Mouse (Mus musculus): Measurements from ENCODE around the gene Nr0b2. TPM values are rescaled to one million over a fixed set of nuclear protein-coding genes. Genes with fewer than 3 reads are reported as not detected.

Nr0b2 gene
- polyA plus RNA-seq, 1 experiment from 2014 or later = not detected

GRCm38 (mm10) chr4:133557041-133557717 lies 4.0 kb downstream of the Nr0b2 start:
- Histone ChIP-seq H3K9me3 (ENCODE audit: control insufficient read depth, low read length) (no peaks in the 10 kb centered on the region), H3K9ac (no peak overlapping the region), H3K27me3 (ENCODE audit: control insufficient read depth, insufficient read depth, low read length) (no peaks in the 10 kb centered on the region), H3K4me3 (replicated peaks; ENCODE audit: low read length) (no peak overlapping the region), H3K4me1 (replicated peaks; ENCODE audit: control insufficient read depth, insufficient read depth, low read length) (no peaks in the 10 kb centered on the region), H3K27ac (no peak overlapping the region), H3K36me3 (replicated peaks; ENCODE audit: control insufficient read depth, insufficient read depth) (no peaks in the 10 kb centered on the region), H3K4me2 (replicated peaks) (no peak overlapping the region)
- no peak for DNase-seq (ENCODE audit: low spot score)
- 29% methylated on average over 10 of the region's 10 CpGs for WGBS
- ATAC-seq (ENCODE audit: low FRiP score) = no peak

GRCm38 (mm10) chr4:133559846-133560245 lies 6.7 kb downstream of the Nr0b2 start:
- no peak overlapping the region for H3K4me3 ChIP-seq (replicated peaks; ENCODE audit: low read length)
- 82% methylated on average over 4 of the region's 4 CpGs for WGBS
- H3K4me1 ChIP-seq (replicated peaks; ENCODE audit: control insufficient read depth, insufficient read depth, low read length) = no peaks in the 10 kb centered on the region
- H3K36me3 ChIP-seq (replicated peaks; ENCODE audit: control insufficient read depth, insufficient read depth) = no peaks in the 10 kb centered on the region
- no peak overlapping the region for H3K9ac ChIP-seq
- ATAC-seq (ENCODE audit: low FRiP score) = no peak
- H3K4me2 ChIP-seq (replicated peaks) = no peak overlapping the region
- no peaks in the 10 kb centered on the region for H3K27me3 ChIP-seq (ENCODE audit: control insufficient read depth, insufficient read depth, low read length)
- no peaks in the 10 kb centered on the region for H3K9me3 ChIP-seq (ENCODE audit: control insufficient read depth, low read length)
- DNase-seq (ENCODE audit: low spot score) = no peak
- H3K27ac ChIP-seq = no peak overlapping the region

GRCm38 (mm10) chr4:133561622-133562021 lies 8.4 kb downstream of the Nr0b2 start:
- Histone ChIP-seq H3K27me3 (ENCODE audit: control insufficient read depth, insufficient read depth, low read length) (no peaks in the 10 kb centered on the region), H3K36me3 (replicated peaks; ENCODE audit: control insufficient read depth, insufficient read depth) (no peaks in the 10 kb centered on the region), H3K4me2 (replicated peaks) (no peak overlapping the region), H3K27ac (no peak overlapping the region), H3K9me3 (ENCODE audit: control insufficient read depth, low read length) (no peaks in the 10 kb centered on the region), H3K4me3 (replicated peaks; ENCODE audit: low read length) (no peak overlapping the region), H3K9ac (no peak overlapping the region), H3K4me1 (replicated peaks; ENCODE audit: control insufficient read depth, insufficient read depth, low read length) (no peaks in the 10 kb centered on the region)
- DNase-seq (ENCODE audit: low spot score) = no peak
- no peak for ATAC-seq (ENCODE audit: low FRiP score)
- 72% methylated on average over 4 of the region's 4 CpGs for WGBS

- Histone ChIP-seq H3K27me3 (ENCODE audit: control insufficient read depth, insufficient read depth, low read length) (no peaks in the 10 kb centered on the region), H3K4me1 (replicated peaks; ENCODE audit: control insufficient read depth, insufficient read depth, low read length) (no peaks in the 10 kb centered on the region), H3K36me3 (replicated peaks; ENCODE audit: control insufficient read depth, insufficient read depth) (no peaks in the 10 kb centered on the region), H3K4me2 (replicated peaks) (no peak overlapping the region), H3K4me3 (replicated peaks; ENCODE audit: low read length) (no peak overlapping the region), H3K9ac (no peak overlapping the region), H3K9me3 (ENCODE audit: control insufficient read depth, low read length) (no peaks in the 10 kb centered on the region), H3K27ac (no peak overlapping the region)
- ATAC-seq (ENCODE audit: low FRiP score) (no peak), DNase-seq (ENCODE audit: low spot score) (no peak)
- WGBS = 73% methylated on average over 11 of the region's 11 CpGs
Measured at GRCm38 (mm10) chr4:133563123-133563571, 10.0 kb downstream of the Nr0b2 start.

GRCm38 (mm10) chr4:133567251-133567650 lies 14.1 kb downstream of the Nr0b2 start:
- Histone ChIP-seq H3K4me1 (replicated peaks; ENCODE audit: control insufficient read depth, insufficient read depth, low read length) (no peaks in the 10 kb centered on the region), H3K9me3 (ENCODE audit: control insufficient read depth, low read length) (no peaks in the 10 kb centered on the region), H3K9ac (no peak overlapping the region), H3K27ac (no peak overlapping the region), H3K27me3 (ENCODE audit: control insufficient read depth, insufficient read depth, low read length) (no peaks in the 10 kb centered on the region), H3K4me2 (replicated peaks) (no peak overlapping the region), H3K36me3 (replicated peaks; ENCODE audit: control insufficient read depth, insufficient read depth) (no peaks in the 10 kb centered on the region), H3K4me3 (replicated peaks; ENCODE audit: low read length) (no peak overlapping the region)
- DNase-seq (ENCODE audit: low spot score) (no peak), ATAC-seq (ENCODE audit: low FRiP score) (no peak)
- 29% methylated on average over 8 of the region's 8 CpGs for WGBS

- 77% methylated on average over 10 of the region's 10 CpGs for WGBS
- no peak overlapping the region for H3K9ac ChIP-seq
- no peak overlapping the region for H3K4me2 ChIP-seq (replicated peaks)
- DNase-seq (ENCODE audit: low spot score) (no peak), ATAC-seq (ENCODE audit: low FRiP score) (no peak)
- no peaks in the 10 kb centered on the region for H3K27me3 ChIP-seq (ENCODE audit: control insufficient read depth, insufficient read depth, low read length)
- H3K4me3 ChIP-seq (replicated peaks; ENCODE audit: low read length) = no peak overlapping the region
- H3K4me1 ChIP-seq (replicated peaks; ENCODE audit: control insufficient read depth, insufficient read depth, low read length) = no peaks in the 10 kb centered on the region; the same call in 1 of the 2 replicates
- H3K27ac ChIP-seq = no peak overlapping the region
- H3K36me3 ChIP-seq (replicated peaks; ENCODE audit: control insufficient read depth, insufficient read depth) = no peaks in the 10 kb centered on the region
- no peaks in the 10 kb centered on the region for H3K9me3 ChIP-seq (ENCODE audit: control insufficient read depth, low read length)
Measured at GRCm38 (mm10) chr4:133569291-133570065, 16.3 kb downstream of the Nr0b2 start.

- WGBS = 58% methylated on average over 10 of the region's 10 CpGs
- peaks cover 1% of the 10 kb centered on the region; the same call in 1 of the 2 replicates for H3K4me1 ChIP-seq (replicated peaks; ENCODE audit: control insufficient read depth, insufficient read depth, low read length)
- H3K4me3 ChIP-seq (replicated peaks; ENCODE audit: low read length) = no peak overlapping the region
- no peaks in the 10 kb centered on the region for H3K36me3 ChIP-seq (replicated peaks; ENCODE audit: control insufficient read depth, insufficient read depth)
- H3K9me3 ChIP-seq (ENCODE audit: control insufficient read depth, low read length) = no peaks in the 10 kb centered on the region
- no peak overlapping the region for H3K9ac ChIP-seq
- H3K27me3 ChIP-seq (ENCODE audit: control insufficient read depth, insufficient read depth, low read length) = no peaks in the 10 kb centered on the region
- no peak overlapping the region for H3K4me2 ChIP-seq (replicated peaks)
- no peak overlapping the region for H3K27ac ChIP-seq
- no peak for ATAC-seq (ENCODE audit: low FRiP score)
- no peak for DNase-seq (ENCODE audit: low spot score)
Measured at GRCm38 (mm10) chr4:133570066-133570466, 16.9 kb downstream of the Nr0b2 start.

- peak; percentile 94 for ATAC-seq (ENCODE audit: low FRiP score)
- H3K4me3 ChIP-seq (replicated peaks; ENCODE audit: low read length) = peak within 1 kb of the TSS; percentile 99
- 7% methylated on average over 44 of the region's 44 CpGs for WGBS
Measured at GRCm38 (mm10) chr4:133574070-133574842, 21.1 kb downstream of the Nr0b2 start, which contains the start of gene Gpatch3. TSS of gene Gpatch3 (plus strand) at chr4:133574745.

GRCm38 (mm10) chr4:133574843-133575202 lies 21.6 kb downstream of the Nr0b2 start:
- H3K4me1 ChIP-seq (replicated peaks; ENCODE audit: control insufficient read depth, insufficient read depth, low read length) = peaks cover 10% of the 10 kb centered on the region; the same call in 1 of the 2 replicates
- DNase-seq (ENCODE audit: low spot score) (no peak), ATAC-seq (ENCODE audit: low FRiP score) (peak; percentile 61)
- H3K4me3 ChIP-seq (replicated peaks; ENCODE audit: low read length) = peak overlapping the region; percentile 99
- H3K9ac ChIP-seq = peak overlapping the region; percentile 87
- under 1% methylated on average over 40 of the region's 41 CpGs for WGBS
- H3K36me3 ChIP-seq (replicated peaks; ENCODE audit: control insufficient read depth, insufficient read depth) = peaks cover 20% of the 10 kb centered on the region
- peak overlapping the region; percentile 81 for H3K4me2 ChIP-seq (replicated peaks)
- no peaks in the 10 kb centered on the region for H3K27me3 ChIP-seq (ENCODE audit: control insufficient read depth, insufficient read depth, low read length)
- no peaks in the 10 kb centered on the region for H3K9me3 ChIP-seq (ENCODE audit: control insufficient read depth, low read length)
- H3K27ac ChIP-seq = peak overlapping the region; percentile 67

More at GRCm38 (mm10) chr4:133574070-133574842, 21.1 kb downstream of the Nr0b2 start, which contains the start of gene Gpatch3:
- Histone ChIP-seq H3K36me3 (replicated peaks; ENCODE audit: control insufficient read depth, insufficient read depth) (peaks cover 15% of the 10 kb centered on the region), H3K9ac (peak within 1 kb of the TSS; percentile 87), H3K27ac (peak within 1 kb of the TSS; percentile 67), H3K27me3 (ENCODE audit: control insufficient read depth, insufficient read depth, low read length) (no peaks in the 10 kb centered on the region), H3K4me2 (replicated peaks) (peak within 1 kb of the TSS; percentile 81), H3K9me3 (ENCODE audit: control insufficient read depth, low read length) (no peaks in the 10 kb centered on the region), H3K4me1 (replicated peaks; ENCODE audit: control insufficient read depth, insufficient read depth, low read length) (peaks cover 10% of the 10 kb centered on the region; the same call in 1 of the 2 replicates)
- DNase-seq (ENCODE audit: low spot score) = peak; percentile 96
